Mouse (Mus musculus) heart, embryonic 15.5 days (tissue): Measurements from ENCODE around the gene Mchr1. TPM values are rescaled to one million over a fixed set of nuclear protein-coding genes. Genes with fewer than 3 reads are reported as not detected.

ENCODE experiments used
- ATAC-seq: fragments of 200-750 bp; cut with Nextera tagmentation; replicated peaks from 2 replicates; pipeline ENCODE4 v1.8.0; 2017; ENCODE audit warnings: low read depth, moderate TSS enrichment; ENCODE audit not compliant: insufficient number of reproducible peaks, insufficient read depth, low FRiP score
- H3K27ac ChIP-seq: fragments of 300-500 bp; sonication (generic); 2 replicates; pipeline ENCODE4 v1.5.1; 2015; ENCODE audit warnings: mild to moderate bottlenecking, inconsistent platforms
- H3K27me3 ChIP-seq: fragments of 300-500 bp; sonication (generic); 2 replicates; pipeline ENCODE4 v1.6.1; 2015; ENCODE audit warnings: inconsistent platforms
- H3K36me3 ChIP-seq: fragments of 300-500 bp; sonication (generic); 2 replicates; pipeline ENCODE4 v1.6.1; 2015; ENCODE audit warnings: mild to moderate bottlenecking, inconsistent platforms
- H3K4me1 ChIP-seq: fragments of 300-500 bp; sonication (generic); replicated peaks from 2 replicates; pipeline ENCODE4 v1.6.1; 2015; ENCODE audit warnings: inconsistent platforms
- H3K4me2 ChIP-seq: fragments of 300-500 bp; sonication (generic); 2 replicates; pipeline ENCODE4 v1.6.1; 2015; ENCODE audit warnings: inconsistent platforms, mild to moderate bottlenecking, moderate library complexity
- H3K4me3 ChIP-seq: fragments of 300-500 bp; sonication (generic); 2 replicates; pipeline ENCODE4 v1.5.1; 2015; ENCODE audit warnings: mild to moderate bottlenecking, inconsistent platforms
- H3K9ac ChIP-seq: fragments of 300-500 bp; sonication (generic); 2 replicates; pipeline ENCODE4 v1.6.1; 2015; ENCODE audit warnings: mild to moderate bottlenecking, inconsistent platforms
- H3K9me3 ChIP-seq: fragments of 300-500 bp; sonication (generic); replicated peaks from 2 replicates; pipeline ENCODE4 v1.6.1; 2016; ENCODE audit warnings: inconsistent platforms
- WGBS: fragments of 180-500 bp; shearing (Covaris S2); methylation state at CpG from one replicate; pipeline ENCODE4 v1.1.7; 2015; ENCODE audit warnings: mixed read lengths; 5-methylcytosine and 5-hydroxymethylcytosine counted together
- polyA plus RNA-seq: library from polyadenylated mRNA; unstranded; fragments of >200 nt; fragmentation: Nextera tagmentation; extraction: Ambion mirVana; gene quantifications from 2 replicates; pipeline ENCODE4 v1.2.1, GENCODE M21; 2015

Mchr1 gene
- polyA plus RNA-seq: 0.13 and 0.22 TPM in 2 replicates

- H3K4me1 ChIP-seq: peaks cover 11% of the 10 kb centered on the region
- peaks cover 50% of the 10 kb centered on the region for H3K27me3 ChIP-seq
- peak within 1 kb of the TSS; percentile 81 for H3K4me2 ChIP-seq
- WGBS: 2% methylated on average over 25 of the region's 25 CpGs
- H3K9me3 ChIP-seq: no peaks in the 10 kb centered on the region
- H3K4me3 ChIP-seq: peak within 1 kb of the TSS; percentile 43
- peak; percentile 39; the same call in 1 of the 2 replicates for ATAC-seq
- H3K9ac ChIP-seq: peak within 1 kb of the TSS; percentile 46
- H3K27ac ChIP-seq: no peak within 1 kb of the TSS
- H3K36me3 ChIP-seq: no peaks in the 10 kb centered on the region
These were observed at the start of gene Mchr1 for GRCm38 (mm10) chr15:81235086-81235920. TSS of gene Mchr1 (plus strand) at chr15:81235499.

GRCm38 (mm10) chr15:81189061-81189460 lies 46.2 kb upstream of the Mchr1 start:
- no peaks in the 10 kb centered on the region for H3K36me3 ChIP-seq
- H3K4me2 ChIP-seq: peak overlapping the region; percentile 90; the same call in 1 of the 2 replicates
- no peaks in the 10 kb centered on the region for H3K27me3 ChIP-seq
- ATAC-seq: no peak
- H3K9ac ChIP-seq: no peak overlapping the region
- 88% methylated on average over 2 of the region's 2 CpGs for WGBS
- peaks cover 18% of the 10 kb centered on the region for H3K4me1 ChIP-seq
- no peaks in the 10 kb centered on the region for H3K9me3 ChIP-seq
- no peak overlapping the region for H3K27ac ChIP-seq
- peak overlapping the region; percentile 94; the same call in 1 of the 2 replicates for H3K4me3 ChIP-seq

- Histone ChIP-seq H3K27ac (peak overlapping the region; percentile 74), H3K4me3 (peak overlapping the region; percentile 94), H3K9me3 (no peaks in the 10 kb centered on the region), H3K4me2 (peak overlapping the region; percentile 90), H3K9ac (peak overlapping the region; percentile 92), H3K36me3 (no peaks in the 10 kb centered on the region), H3K27me3 (no peaks in the 10 kb centered on the region), H3K4me1 (peaks cover 18% of the 10 kb centered on the region)
- 0% methylated on average over 39 of the region's 46 CpGs for WGBS
- peak; percentile 19 for ATAC-seq
These were observed 45.2 kb upstream of the Mchr1 start for GRCm38 (mm10) chr15:81190011-81190629.

- peak within 1 kb of the TSS; percentile 94 for H3K4me3 ChIP-seq
- H3K9ac ChIP-seq: peak within 1 kb of the TSS; percentile 92
- H3K27me3 ChIP-seq: no peaks in the 10 kb centered on the region
- peak within 1 kb of the TSS; percentile 90 for H3K4me2 ChIP-seq
- H3K36me3 ChIP-seq: no peaks in the 10 kb centered on the region
- peak within 1 kb of the TSS; percentile 74 for H3K27ac ChIP-seq
- peak; percentile 100 for ATAC-seq
- peaks cover 21% of the 10 kb centered on the region for H3K4me1 ChIP-seq
- under 1% methylated on average over 47 of the region's 48 CpGs for whole genome bisulfite sequencing
- no peaks in the 10 kb centered on the region for H3K9me3 ChIP-seq
These were observed 44.6 kb upstream of the Mchr1 start, which contains the start of gene Mrtfa for GRCm38 (mm10) chr15:81190630-81191178. TSS of gene Mrtfa (minus strand) at chr15:81190757.

GRCm38 (mm10) chr15:81191303-81191702 lies 44.0 kb upstream of the Mchr1 start:
- H3K4me1 ChIP-seq: peaks cover 19% of the 10 kb centered on the region
- 28% methylated on average over 9 of the region's 9 CpGs for WGBS
- peak overlapping the region; percentile 67 for H3K4me2 ChIP-seq
- no peaks in the 10 kb centered on the region for H3K9me3 ChIP-seq
- no peaks in the 10 kb centered on the region for H3K36me3 ChIP-seq
- no peaks in the 10 kb centered on the region for H3K27me3 ChIP-seq
- H3K4me3 ChIP-seq: peak overlapping the region; percentile 94
- peak overlapping the region; percentile 73 for H3K27ac ChIP-seq
- no peak for ATAC-seq
- peak overlapping the region; percentile 69 for H3K9ac ChIP-seq

- H3K4me3 ChIP-seq: no peak overlapping the region
- H3K9ac ChIP-seq: no peak overlapping the region
- no peak overlapping the region for H3K27ac ChIP-seq
- no peaks in the 10 kb centered on the region for H3K36me3 ChIP-seq
- peaks cover 19% of the 10 kb centered on the region for H3K4me1 ChIP-seq
- 69% methylated on average over 5 of the region's 5 CpGs for WGBS
- H3K27me3 ChIP-seq: no peaks in the 10 kb centered on the region
- ATAC-seq: no peak
- no peak overlapping the region for H3K4me2 ChIP-seq
- no peaks in the 10 kb centered on the region for H3K9me3 ChIP-seq
These were observed 43.0 kb upstream of the Mchr1 start for GRCm38 (mm10) chr15:81192316-81192715.

- Histone ChIP-seq H3K9me3 (no peaks in the 10 kb centered on the region), H3K4me3 (no peak overlapping the region), H3K36me3 (no peaks in the 10 kb centered on the region), H3K4me1 (peaks cover 19% of the 10 kb centered on the region), H3K4me2 (no peak overlapping the region), H3K27me3 (no peaks in the 10 kb centered on the region), H3K9ac (no peak overlapping the region), H3K27ac (no peak overlapping the region)
- no peak for ATAC-seq
- 94% methylated on average over 8 of the region's 8 CpGs for WGBS
These were observed 42.4 kb upstream of the Mchr1 start for GRCm38 (mm10) chr15:81192858-81193257.

GRCm38 (mm10) chr15:81194791-81195190 lies 40.5 kb upstream of the Mchr1 start:
- no peak for ATAC-seq
- no peaks in the 10 kb centered on the region for H3K9me3 ChIP-seq
- no peak overlapping the region for H3K4me2 ChIP-seq
- no peak overlapping the region for H3K9ac ChIP-seq
- H3K27ac ChIP-seq: no peak overlapping the region
- 77% methylated on average over 6 of the region's 6 CpGs for WGBS
- no peaks in the 10 kb centered on the region for H3K27me3 ChIP-seq
- H3K36me3 ChIP-seq: no peaks in the 10 kb centered on the region
- no peak overlapping the region for H3K4me3 ChIP-seq
- peaks cover 16% of the 10 kb centered on the region for H3K4me1 ChIP-seq

- Histone ChIP-seq H3K27me3 (no peaks in the 10 kb centered on the region), H3K27ac (no peak overlapping the region), H3K4me2 (no peak overlapping the region), H3K4me1 (peaks cover 13% of the 10 kb centered on the region), H3K4me3 (no peak overlapping the region), H3K36me3 (no peaks in the 10 kb centered on the region), H3K9ac (no peak overlapping the region), H3K9me3 (no peaks in the 10 kb centered on the region)
- no peak for ATAC-seq
- WGBS: 51% methylated on average over 4 of the region's 4 CpGs
These were observed 39.9 kb upstream of the Mchr1 start for GRCm38 (mm10) chr15:81195447-81195846.

- no peaks in the 10 kb centered on the region for H3K36me3 ChIP-seq
- no peak overlapping the region for H3K27ac ChIP-seq
- WGBS: 63% methylated on average over 10 of the region's 10 CpGs
- H3K4me3 ChIP-seq: no peak overlapping the region
- no peak overlapping the region for H3K4me2 ChIP-seq
- peaks cover 7% of the 10 kb centered on the region; the same call in 1 of the 2 replicates for H3K4me1 ChIP-seq
- H3K9ac ChIP-seq: no peak overlapping the region
- no peak for ATAC-seq
- H3K9me3 ChIP-seq: no peaks in the 10 kb centered on the region
- H3K27me3 ChIP-seq: no peaks in the 10 kb centered on the region
These were observed 38.1 kb upstream of the Mchr1 start for GRCm38 (mm10) chr15:81197197-81197596.

- no peak overlapping the region for H3K9ac ChIP-seq
- H3K4me3 ChIP-seq: no peak overlapping the region
- H3K9me3 ChIP-seq: no peaks in the 10 kb centered on the region
- peaks cover 7% of the 10 kb centered on the region; the same call in 1 of the 2 replicates for H3K4me1 ChIP-seq
- WGBS: 86% methylated on average over 5 of the region's 5 CpGs
- H3K36me3 ChIP-seq: no peaks in the 10 kb centered on the region
- no peak for ATAC-seq
- no peaks in the 10 kb centered on the region for H3K27me3 ChIP-seq
- H3K4me2 ChIP-seq: no peak overlapping the region
- H3K27ac ChIP-seq: no peak overlapping the region
These were observed 36.9 kb upstream of the Mchr1 start for GRCm38 (mm10) chr15:81198447-81198846.
